Mouse (Mus musculus) heart, embryonic 14.5 days (tissue): ENCODE results near the gene Cyp2j9. TPM values are rescaled to one million over a fixed set of nuclear protein-coding genes. Genes with fewer than 3 reads are reported as not detected.

Source experiments
- ATAC-seq: fragments of 200-750 bp; cut with Nextera tagmentation; 2 replicates; pipeline ENCODE4 v1.8.0; 2017; ENCODE audit warnings: low read depth, moderate TSS enrichment; ENCODE audit not compliant: insufficient number of reproducible peaks, insufficient read depth, low FRiP score
- H3K27ac ChIP-seq, 2 experiments: fragments of 200-500 bp in 1 of 2; fragments of 300-500 bp in 1 of 2; sonication (generic) in 1 of 2; replicated peaks in 1 of 2; 2 replicates each; pipeline ENCODE4 v1.5.1; 2012 to 2014; ENCODE audit warnings: low read depth in 2 of 2, low read length in 2 of 2, control low read depth in 1 of 2, mild to moderate bottlenecking in 1 of 2, mixed read lengths in 1 of 2; ENCODE audit not compliant: control insufficient read depth in 1 of 2, insufficient read depth in 1 of 2
- H3K27me3 ChIP-seq: fragments of 300-500 bp; sonication (generic); 2 replicates; pipeline ENCODE4 v1.6.1; 2014; ENCODE audit warnings: mild to moderate bottlenecking, low read length, control low read depth; ENCODE audit not compliant: control insufficient read depth, insufficient read depth
- H3K36me3 ChIP-seq: fragments of 300-500 bp; sonication (generic); 2 replicates; pipeline ENCODE4 v1.6.1; 2014; ENCODE audit warnings: mild to moderate bottlenecking, control low read depth, low read length, mixed read lengths; ENCODE audit not compliant: control insufficient read depth, insufficient read depth
- H3K4me1 ChIP-seq, 2 experiments: fragments of 200-500 bp in 1 of 2; fragments of 300-500 bp in 1 of 2; sonication (generic) in 1 of 2; 2 replicates each; pipeline ENCODE4 v1.6.1; 2012 to 2014; ENCODE audit warnings: low read length in 2 of 2, control low read depth in 1 of 2, mixed read lengths in 1 of 2; ENCODE audit not compliant: control insufficient read depth in 2 of 2, insufficient read depth in 2 of 2
- H3K4me2 ChIP-seq: fragments of 300-500 bp; sonication (generic); 2 replicates; pipeline ENCODE4 v1.6.1; 2014; ENCODE audit warnings: mild to moderate bottlenecking, low read length
- H3K4me3 ChIP-seq, 2 experiments: fragments of 200-500 bp in 1 of 2; fragments of 300-500 bp in 1 of 2; sonication (generic) in 1 of 2; 2 replicates each; pipeline ENCODE4 v1.5.1; 2012 to 2014; ENCODE audit warnings: low read length in 2 of 2, mild to moderate bottlenecking in 2 of 2, control low read depth in 1 of 2, low read depth in 1 of 2, moderate library complexity in 1 of 2; ENCODE audit not compliant: control insufficient read depth in 1 of 2, insufficient read depth in 1 of 2
- H3K9ac ChIP-seq: fragments of 300-500 bp; sonication (generic); 2 replicates; pipeline ENCODE4 v1.6.1; 2014; ENCODE audit warnings: mild to moderate bottlenecking, low read length
- H3K9me3 ChIP-seq: fragments of 300-500 bp; sonication (generic); 2 replicates; pipeline ENCODE4 v1.6.1; 2016; ENCODE audit warnings: low read length, control low read depth; ENCODE audit not compliant: control insufficient read depth
- WGBS: fragments of 180-500 bp; shearing (Covaris S2); extraction: QIAGEN DNeasy Blood & Tissue Kit; methylation state at CpG from one replicate; pipeline ENCODE4 v1.1.7; 2014; 5-methylcytosine and 5-hydroxymethylcytosine counted together
- polyA plus RNA-seq: library from polyadenylated mRNA; unstranded; fragments of >200 nt; fragmentation: Nextera tagmentation; extraction: Ambion mirVana; gene quantifications from 2 replicates; pipeline ENCODE4 v1.2.1, GENCODE M21; 2014

Cyp2j9 gene
- polyA plus RNA-seq, 1 experiment from 2014 or later: 1.5 TPM

DNA sequence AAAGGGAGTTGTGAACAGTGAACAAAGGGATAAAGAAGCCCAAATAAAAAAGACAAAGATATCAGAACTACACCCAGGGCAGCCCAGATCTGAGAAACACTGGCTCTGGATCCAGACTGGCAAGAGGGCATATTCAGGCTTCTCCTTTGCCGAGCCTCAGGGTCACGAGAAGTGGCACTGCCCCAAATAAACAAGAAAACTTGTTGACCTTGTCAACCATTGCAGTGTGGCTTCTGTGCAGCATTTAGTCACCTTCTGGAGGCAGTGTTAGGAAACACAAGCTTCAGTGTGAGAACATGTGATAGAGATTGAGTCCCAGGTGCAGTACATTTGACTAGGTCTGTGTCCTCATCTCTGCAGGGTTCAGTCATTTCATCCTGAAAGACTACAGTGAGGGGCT, 69.1 kb downstream of the Cyp2j9 start:
- H3K4me1 ChIP-seq: no peaks in the 10 kb centered on the region

More for the DNA sequence above, 69.1 kb downstream of the Cyp2j9 start:
- no peak for ATAC-seq
- no peak overlapping the region for H3K9ac ChIP-seq
- no peaks in the 10 kb centered on the region for H3K27me3 ChIP-seq
- no peak overlapping the region for H3K4me2 ChIP-seq
- H3K4me3 ChIP-seq: no peak overlapping the region
- no peak overlapping the region for H3K27ac ChIP-seq
- H3K36me3 ChIP-seq: 0 out of 2 replicates have a peak, but pooled peaks cover 9% of the 10 kb centered on the region
- 89% methylated on average over 2 of the region's 2 CpGs for WGBS
- H3K9me3 ChIP-seq: no peaks in the 10 kb centered on the region

Other genes with a start within 250 kb of the Cyp2j9 start
- not detected in 2 replicates for gene Cyp2j11, start 242.9 kb downstream of the Cyp2j9 start, polyA plus RNA-seq
- gene Cyp2j8, start 84.2 kb downstream of the Cyp2j9 start, polyA plus RNA-seq: not detected in 2 replicates
- 3.9 and 5.8 TPM in 2 replicates for gene Cyp2j6, start 37.9 kb downstream of the Cyp2j9 start, polyA plus RNA-seq
- gene Cyp2j5, start 72.6 kb upstream of the Cyp2j9 start, polyA plus RNA-seq: not detected in 2 replicates
- not detected in 2 replicates for gene Gm12695, start 193.6 kb upstream of the Cyp2j9 start, polyA plus RNA-seq